Mouse (Mus musculus) midbrain, embryonic 13.5 days (tissue): Measurements from ENCODE around the gene Tcta. TPM values are rescaled to one million over a fixed set of nuclear protein-coding genes. Genes with fewer than 3 reads are reported as not detected.
"Not testable (repeated sequence)": the region's sequence is repeated elsewhere in the genome, so short reads cannot be mapped to it uniquely, and the experiment has no call there.

Experiments
- ATAC-seq: fragments of 200-750 bp; cut with Nextera tagmentation; 2 replicates; pipeline ENCODE4 v1.8.0; 2017; ENCODE audit warnings: mild to moderate bottlenecking, moderate TSS enrichment, moderate library complexity
- H3K27ac ChIP-seq: fragments of 300-500 bp; sonication (generic); 2 replicates; pipeline ENCODE4 v1.5.1; 2015; ENCODE audit warnings: inconsistent platforms, mild to moderate bottlenecking, moderate library complexity
- H3K27me3 ChIP-seq: fragments of 300-500 bp; sonication (generic); 2 replicates; pipeline ENCODE4 v1.6.1; 2015; ENCODE audit warnings: mild to moderate bottlenecking, inconsistent platforms
- H3K36me3 ChIP-seq: fragments of 300-500 bp; sonication (generic); 2 replicates; pipeline ENCODE4 v1.6.1; 2015; ENCODE audit warnings: mild to moderate bottlenecking, inconsistent platforms
- H3K4me1 ChIP-seq: fragments of 300-500 bp; sonication (generic); replicated peaks from 2 replicates; pipeline ENCODE4 v1.6.1; 2015; ENCODE audit warnings: inconsistent platforms
- H3K4me2 ChIP-seq: fragments of 300-500 bp; sonication (generic); replicated peaks from 2 replicates; pipeline ENCODE4 v1.6.1; 2015; ENCODE audit warnings: moderate library complexity, mild to moderate bottlenecking, inconsistent platforms
- H3K4me3 ChIP-seq: fragments of 300-500 bp; sonication (generic); replicated peaks from 2 replicates; pipeline ENCODE4 v1.5.1; 2015; ENCODE audit warnings: mild to moderate bottlenecking, inconsistent platforms
- H3K9ac ChIP-seq: fragments of 300-500 bp; sonication (generic); replicated peaks from 2 replicates; pipeline ENCODE4 v1.6.1; 2015; ENCODE audit warnings: mild to moderate bottlenecking, inconsistent platforms
- H3K9me3 ChIP-seq: fragments of 300-500 bp; sonication (generic); 2 replicates; pipeline ENCODE4 v1.6.1; 2016; ENCODE audit warnings: mild to moderate bottlenecking, inconsistent platforms
- WGBS: fragments of 180-500 bp; shearing (Covaris S2); methylation state at CpG from one replicate; pipeline ENCODE4 v1.1.7; 2015; 5-methylcytosine and 5-hydroxymethylcytosine counted together
- polyA plus RNA-seq: library from polyadenylated mRNA; unstranded; fragments of >200 nt; fragmentation: Nextera tagmentation; extraction: Ambion mirVana; gene quantifications from 2 replicates; pipeline ENCODE4 v1.2.1, GENCODE M21; 2015

Tcta gene
- polyA plus RNA-seq, 1 experiment from 2014 or later: 52.6 TPM

- H3K4me3 ChIP-seq: no peak overlapping the region
- no peaks in the 10 kb centered on the region for H3K27me3 ChIP-seq
- 56% methylated on average over 8 of the region's 8 CpGs for WGBS
- no peaks in the 10 kb centered on the region for H3K9me3 ChIP-seq
- H3K27ac ChIP-seq: no peak overlapping the region
- H3K9ac ChIP-seq: no peak overlapping the region
- ATAC-seq: no peak
- no peak overlapping the region for H3K4me2 ChIP-seq
- no peaks in the 10 kb centered on the region for H3K4me1 ChIP-seq
- H3K36me3 ChIP-seq: no peaks in the 10 kb centered on the region
Measured at GRCm38 (mm10) chr9:108280071-108280828, 25.7 kb downstream of the Tcta start.

DNA sequence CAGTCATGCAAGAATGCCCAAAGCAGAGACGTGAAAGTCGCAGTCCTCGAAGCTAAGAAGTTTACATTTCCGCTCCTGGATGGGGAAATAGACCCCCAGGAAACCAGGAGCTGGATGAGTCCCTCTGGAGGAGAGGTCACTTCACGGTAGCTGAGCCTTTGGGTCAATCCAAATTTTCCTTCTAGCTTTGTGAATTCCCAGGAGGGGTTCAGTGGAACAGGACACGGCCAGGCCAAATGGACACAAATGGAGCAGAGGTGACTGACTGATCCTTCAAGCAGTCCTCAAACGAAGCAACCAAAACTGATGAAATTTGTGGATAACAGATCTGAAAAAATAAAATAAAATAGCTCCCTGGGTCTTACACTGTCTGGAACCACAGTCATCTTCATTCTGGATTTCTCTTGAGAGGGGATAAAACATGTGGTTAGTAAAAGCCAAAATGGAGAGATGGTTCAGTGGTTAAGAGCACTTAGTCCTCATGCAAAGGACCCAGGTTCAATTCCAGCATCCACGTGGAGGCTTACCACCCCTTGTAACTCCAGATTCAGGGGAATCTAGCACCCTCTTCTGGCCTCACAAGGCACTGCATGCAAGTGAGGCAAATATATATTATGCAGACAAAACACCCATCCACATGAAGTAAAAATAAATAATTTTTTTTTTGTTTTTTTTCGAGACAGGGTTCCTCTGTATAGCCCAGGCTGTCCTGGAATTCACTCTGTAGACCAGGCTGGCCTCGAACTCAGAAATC, 27.1 kb downstream of the Tcta start:
- ATAC-seq: no peak
- H3K36me3 ChIP-seq: no peaks in the 10 kb centered on the region
- H3K4me3 ChIP-seq: no peak overlapping the region
- no peaks in the 10 kb centered on the region for H3K4me1 ChIP-seq
- H3K9ac ChIP-seq: no peak overlapping the region
- no peaks in the 10 kb centered on the region for H3K27me3 ChIP-seq
- H3K27ac ChIP-seq: no peak overlapping the region
- no peak overlapping the region for H3K4me2 ChIP-seq
- 64% methylated on average over 10 of the region's 10 CpGs for WGBS
- H3K9me3 ChIP-seq: no peaks in the 10 kb centered on the region

GRCm38 (mm10) chr9:108275331-108275659, 30.7 kb downstream of the Tcta start:
- Histone ChIP-seq H3K4me2 (no peak overlapping the region), H3K9ac (no peak overlapping the region), H3K4me3 (no peak overlapping the region), H3K36me3 (no peaks in the 10 kb centered on the region), H3K9me3 (no peaks in the 10 kb centered on the region), H3K27me3 (no peaks in the 10 kb centered on the region), H3K27ac (no peak overlapping the region), H3K4me1 (no peaks in the 10 kb centered on the region)
- ATAC-seq: no peak
- 75% methylated on average over 6 of the region's 6 CpGs for WGBS

DNA sequence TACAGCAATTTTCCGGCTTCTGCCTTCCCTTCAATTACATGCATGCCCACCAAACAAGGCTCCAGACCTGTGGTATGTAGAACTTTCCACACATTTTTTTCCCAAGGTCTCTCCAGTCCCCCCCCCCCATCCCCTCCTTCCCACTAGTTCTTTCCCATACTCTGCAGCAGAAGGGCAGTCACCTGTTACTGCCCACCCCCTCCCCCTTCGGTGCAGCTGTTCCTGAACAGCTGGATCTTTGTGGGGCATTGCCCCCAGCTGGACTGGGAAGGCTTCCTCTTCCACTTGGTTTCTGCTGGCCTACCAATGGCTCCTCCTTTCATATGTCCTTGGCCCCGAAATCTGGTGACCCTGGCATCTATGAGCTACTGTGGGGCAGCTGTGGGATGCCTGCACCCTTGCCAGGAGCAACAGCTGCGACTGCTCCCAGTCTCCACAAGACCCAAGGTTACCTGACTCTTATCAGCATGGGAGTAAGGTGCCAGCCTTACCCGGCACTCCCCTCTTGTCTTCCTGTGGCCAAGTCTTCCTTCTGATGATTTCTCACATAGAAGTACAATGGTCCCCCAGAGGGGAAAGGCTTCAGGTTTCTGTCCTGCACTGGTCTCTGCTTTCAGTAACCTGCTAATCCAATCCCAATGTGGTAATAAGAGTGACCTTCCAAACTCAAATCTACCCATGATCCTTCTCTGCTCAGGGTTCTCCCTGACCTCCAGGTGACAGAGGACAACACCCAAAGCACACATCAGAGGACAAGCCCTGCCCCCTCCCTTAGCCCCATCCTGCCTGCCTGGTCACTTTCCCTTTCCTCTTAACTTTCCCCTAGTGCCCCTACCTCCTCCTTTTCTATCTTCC, 31.3 kb downstream of the Tcta start:
- WGBS: 78% methylated on average over 5 of the region's 5 CpGs
- Histone ChIP-seq H3K4me3 (no peak overlapping the region), H3K9me3 (no peaks in the 10 kb centered on the region), H3K4me2 (no peak overlapping the region), H3K36me3 (no peaks in the 10 kb centered on the region), H3K4me1 (no peaks in the 10 kb centered on the region), H3K27me3 (no peaks in the 10 kb centered on the region), H3K27ac (no peak overlapping the region), H3K9ac (no peak overlapping the region)
- no peak for ATAC-seq

- no peak for ATAC-seq
- no peak overlapping the region for H3K27ac ChIP-seq
- no peak overlapping the region for H3K4me3 ChIP-seq
- H3K4me1 ChIP-seq: no peaks in the 10 kb centered on the region
- no peak overlapping the region for H3K4me2 ChIP-seq
- no peaks in the 10 kb centered on the region for H3K27me3 ChIP-seq
- H3K9ac ChIP-seq: no peak overlapping the region
- no peaks in the 10 kb centered on the region for H3K9me3 ChIP-seq
- 73% methylated on average over 4 of the region's 4 CpGs for WGBS
- no peaks in the 10 kb centered on the region for H3K36me3 ChIP-seq
Measured at GRCm38 (mm10) chr9:108273485-108273884, 32.5 kb downstream of the Tcta start.

- no peaks in the 10 kb centered on the region for H3K9me3 ChIP-seq
- no peak for ATAC-seq
- no peak overlapping the region for H3K4me3 ChIP-seq
- no peaks in the 10 kb centered on the region for H3K36me3 ChIP-seq
- no peak overlapping the region for H3K9ac ChIP-seq
- H3K4me1 ChIP-seq: no peaks in the 10 kb centered on the region
- no peaks in the 10 kb centered on the region for H3K27me3 ChIP-seq
- WGBS: 72% methylated on average over 5 of the region's 5 CpGs
- no peak overlapping the region for H3K27ac ChIP-seq
- no peak overlapping the region for H3K4me2 ChIP-seq
Measured at GRCm38 (mm10) chr9:108272691-108273090, 33.3 kb downstream of the Tcta start.

DNA sequence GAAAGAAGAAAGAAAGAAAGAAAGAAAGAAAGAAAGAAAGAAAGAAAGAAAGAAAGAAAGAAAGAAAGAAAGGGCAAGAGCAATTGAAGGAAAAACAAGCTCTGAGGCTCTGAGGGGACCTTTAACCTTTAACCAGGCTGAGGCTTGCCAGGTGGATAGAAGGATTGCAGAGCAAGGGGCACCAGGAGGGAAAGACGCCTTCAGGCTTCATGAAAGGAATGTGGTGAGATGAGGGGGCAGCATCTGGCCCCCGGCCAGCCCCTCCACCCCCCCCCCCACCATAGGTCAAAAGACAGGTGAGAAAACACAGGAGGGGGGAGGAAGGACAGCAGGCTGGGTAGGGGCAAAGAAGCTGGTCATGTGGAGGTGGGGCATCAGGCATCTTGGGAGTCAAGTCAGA, 34.0 kb downstream of the Tcta start:
- 67% methylated on average over 2 of the region's 2 CpGs for WGBS
- H3K9me3 ChIP-seq: no peaks in the 10 kb centered on the region

DNA sequence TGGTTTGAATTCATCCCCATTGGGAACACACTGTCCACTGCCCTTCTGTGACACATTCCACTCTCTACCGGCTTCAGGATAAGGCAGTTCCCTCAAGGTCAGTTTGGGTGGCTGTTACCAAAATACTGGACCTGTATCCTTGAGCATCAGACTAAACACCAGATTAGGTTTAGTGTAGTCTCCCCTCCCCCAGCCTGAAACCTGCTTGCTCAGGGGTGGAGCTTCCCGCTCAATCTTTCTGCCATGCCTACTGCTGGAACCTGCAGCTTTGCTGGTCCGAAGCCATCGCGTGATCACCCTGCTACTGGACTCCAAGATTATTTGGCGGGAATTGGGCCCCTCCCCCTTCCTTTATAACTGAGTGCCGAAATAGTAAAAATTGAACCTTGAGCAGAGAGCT, 37.3 kb downstream of the Tcta start:
- not testable (repeated sequence) for H3K4me1 ChIP-seq, H3K4me2 ChIP-seq, H3K4me3 ChIP-seq, ATAC-seq, H3K9ac ChIP-seq, H3K9me3 ChIP-seq, H3K36me3 ChIP-seq, H3K27me3 ChIP-seq, H3K27ac ChIP-seq
- 76% methylated on average over 6 of the region's 7 CpGs for WGBS

More for the DNA sequence above, 34.0 kb downstream of the Tcta start:
- Histone ChIP-seq H3K4me1 (no peaks in the 10 kb centered on the region), H3K27ac (no peak overlapping the region), H3K36me3 (no peaks in the 10 kb centered on the region), H3K27me3 (no peaks in the 10 kb centered on the region), H3K4me3 (no peak overlapping the region), H3K9ac (no peak overlapping the region), H3K4me2 (no peak overlapping the region)
- no peak for ATAC-seq

- H3K36me3 ChIP-seq: no peaks in the 10 kb centered on the region
- WGBS: 84% methylated on average over 7 of the region's 7 CpGs
- H3K9ac ChIP-seq: no peak overlapping the region
- ATAC-seq: no peak
- H3K4me3 ChIP-seq: no peak overlapping the region
- no peak overlapping the region for H3K4me2 ChIP-seq
- peaks cover 10% of the 10 kb centered on the region for H3K4me1 ChIP-seq
- no peaks in the 10 kb centered on the region for H3K9me3 ChIP-seq
- H3K27me3 ChIP-seq: no peaks in the 10 kb centered on the region
- no peak overlapping the region for H3K27ac ChIP-seq
Measured at GRCm38 (mm10) chr9:108267691-108268090, 38.3 kb downstream of the Tcta start.

DNA sequence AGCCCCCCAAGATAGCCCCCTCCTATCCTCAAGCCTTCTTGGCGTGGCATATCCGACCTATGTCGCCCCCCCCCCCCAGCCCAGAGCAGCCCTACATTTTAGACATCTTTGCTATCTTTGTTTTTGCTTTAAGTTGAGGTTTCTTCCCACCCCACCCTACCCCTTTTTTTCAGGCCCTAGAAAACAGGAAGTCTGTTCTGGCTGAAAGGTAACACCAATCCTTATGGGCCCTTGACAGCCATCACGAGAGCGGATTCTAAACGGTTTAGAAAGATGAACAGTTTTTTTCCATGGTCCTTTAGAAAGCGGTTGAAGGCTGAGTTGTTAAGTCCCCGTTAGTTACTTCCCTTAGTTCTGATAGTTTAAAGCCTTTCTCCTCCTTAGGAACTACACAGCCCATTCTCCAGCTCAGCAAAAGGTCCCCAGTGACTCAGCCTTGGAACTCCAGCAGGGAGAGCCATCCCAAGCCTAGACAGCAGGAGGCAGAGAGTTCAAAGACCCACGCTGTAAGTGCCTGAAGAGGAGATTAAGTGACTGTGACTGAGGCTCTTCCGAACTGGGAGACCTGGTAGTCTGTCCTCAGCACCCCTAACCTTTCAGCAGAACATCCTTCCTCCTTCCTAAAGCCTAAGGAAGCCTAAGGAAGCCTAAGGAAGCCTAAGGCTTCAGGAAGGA, 39.6 kb downstream of the Tcta start:
- Histone ChIP-seq H3K27ac (no peak overlapping the region), H3K4me3 (no peak overlapping the region), H3K4me1 (peaks cover 23% of the 10 kb centered on the region), H3K9ac (no peak overlapping the region), H3K36me3 (no peaks in the 10 kb centered on the region), H3K4me2 (no peak overlapping the region), H3K9me3 (no peaks in the 10 kb centered on the region), H3K27me3 (no peaks in the 10 kb centered on the region)
- WGBS: 64% methylated on average over 10 of the region's 10 CpGs
- no peak for ATAC-seq

GRCm38 (mm10) chr9:108264191-108264921, 41.6 kb downstream of the Tcta start:
- 21% methylated on average over 10 of the region's 10 CpGs for WGBS
- Histone ChIP-seq H3K9me3 (no peaks in the 10 kb centered on the region), H3K27me3 (no peaks in the 10 kb centered on the region), H3K4me2 (peak overlapping the region; percentile 83), H3K4me3 (peak overlapping the region; percentile 98), H3K36me3 (no peaks in the 10 kb centered on the region), H3K27ac (peak overlapping the region; percentile 94; the same call in 1 of the 2 replicates), H3K4me1 (peaks cover 28% of the 10 kb centered on the region), H3K9ac (peak overlapping the region; percentile 86)
- ATAC-seq: no peak
